Mouse (Mus musculus) thymus, adult 2 months (tissue): ENCODE results near the gene Adam12.

Experiments
- CTCF ChIP-seq: fragments of 200-500 bp; IDR thresholded peaks from 2 replicates; pipeline ENCODE4 v1.5.1; 2012; ENCODE audit warnings: mild to moderate bottlenecking, control low read depth, low read length, moderate library complexity, borderline replicate concordance; ENCODE audit not compliant: control insufficient read depth, poor library complexity, insufficient read depth; ENCODE audit errors: extremely low read depth
- POLR2A ChIP-seq: fragments of 200-500 bp; IDR thresholded peaks from 2 replicates; pipeline ENCODE4 v1.6.1; 2012; ENCODE audit warnings: mild to moderate bottlenecking, low read length, control low read depth, moderate library complexity; ENCODE audit not compliant: control insufficient read depth, poor library complexity, insufficient read depth; ENCODE audit errors: extremely low read depth

GRCm38 (mm10) chr7:133839546-133839945 lies 392.4 kb downstream of the Adam12 start:
- TF ChIP-seq CTCF, result no peak
- no peak for TF ChIP-seq POLR2A
